Mouse (Mus musculus): ENCODE measurements around the gene Bicc1.

The Bicc1 gene

DNA sequence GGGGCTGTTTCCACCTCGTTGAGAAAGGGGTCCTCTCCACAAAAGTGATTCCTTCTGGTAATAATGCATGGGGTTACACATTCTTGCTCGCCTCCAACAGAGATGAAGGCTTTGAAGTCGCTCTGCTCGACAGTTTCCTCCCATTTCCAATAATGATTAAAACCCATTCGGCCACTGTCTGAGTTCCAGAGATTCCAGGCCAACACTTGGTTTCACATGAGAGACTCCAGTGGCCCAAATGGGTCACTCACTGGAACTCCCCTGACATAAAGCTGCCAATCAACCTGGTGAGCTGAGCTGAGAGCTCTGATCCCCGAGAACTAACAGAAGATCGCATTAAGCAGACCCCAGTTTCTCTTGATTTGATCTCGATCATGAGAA lies 31.6 kb downstream of the Bicc1 start:
- peaks cover 14% of the 10 kb centered on the region for H3K4me1 ChIP-seq (replicated peaks; ENCODE audit: low read depth, low read length)
- no peak overlapping the region for H3K4me3 ChIP-seq (replicated peaks; ENCODE audit: low read length)
- no peaks in the 10 kb centered on the region for H3K9me3 ChIP-seq (ENCODE audit: low read length)
- H3K27me3 ChIP-seq (ENCODE audit: insufficient read depth, low read length) = no peaks in the 10 kb centered on the region; the same call in 1 of the 2 replicates
- no peaks in the 10 kb centered on the region for H3K36me3 ChIP-seq (ENCODE audit: insufficient read depth, low read length)
- no peak for TF ChIP-seq POU5F1 (IDR thresholded peaks at IDR 0.05; ENCODE audit: borderline replicate concordance, low read length)
- TF ChIP-seq NANOG (IDR thresholded peaks at IDR 0.05; ENCODE audit: borderline replicate concordance, low read length) = no peak
- TF ChIP-seq CTCF (conservative IDR thresholded peaks at IDR 0.05; ENCODE audit: low read length) = no peak

DNA sequence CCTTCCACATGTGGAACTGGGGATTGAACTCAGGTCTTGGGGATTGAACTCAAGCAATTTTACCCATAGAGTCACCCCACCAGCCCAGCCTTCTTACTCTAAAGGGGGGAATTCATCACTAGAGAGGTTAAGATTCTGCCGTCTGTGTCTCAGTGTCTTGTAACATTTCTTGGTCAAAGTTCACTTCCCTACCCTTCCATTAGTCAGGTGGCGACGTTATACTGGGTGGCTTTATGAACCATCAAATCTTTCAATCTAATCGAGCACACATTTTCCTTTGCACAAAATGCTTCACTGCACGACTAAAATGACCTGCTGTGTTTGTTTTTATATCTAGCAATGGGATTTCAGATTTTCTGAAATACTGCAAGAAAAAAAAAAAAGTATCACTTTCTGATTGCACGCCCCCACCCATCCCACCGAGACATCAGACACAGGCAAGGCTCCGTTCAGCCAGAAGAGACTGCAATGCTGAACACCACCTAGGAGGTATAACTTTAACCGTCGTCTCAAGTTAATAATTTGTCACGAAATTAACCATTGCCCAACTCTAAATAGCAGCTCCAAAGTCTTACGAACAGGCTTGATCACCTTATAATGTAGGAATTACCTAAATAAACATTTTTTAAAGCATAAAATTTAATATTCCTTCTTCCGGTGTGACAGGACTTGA lies 32.1 kb downstream of the Bicc1 start:
- no peaks in the 10 kb centered on the region; the same call in 1 of the 2 replicates for H3K27me3 ChIP-seq (ENCODE audit: insufficient read depth, low read length)
- no peak for TF ChIP-seq CTCF (conservative IDR thresholded peaks at IDR 0.05; ENCODE audit: low read length)
- TF ChIP-seq POU5F1 (IDR thresholded peaks at IDR 0.05; ENCODE audit: borderline replicate concordance, low read length) = no peak
- TF ChIP-seq NANOG (IDR thresholded peaks at IDR 0.05; ENCODE audit: borderline replicate concordance, low read length) = no peak
- peaks cover 14% of the 10 kb centered on the region for H3K4me1 ChIP-seq (replicated peaks; ENCODE audit: low read depth, low read length)
- H3K36me3 ChIP-seq (ENCODE audit: insufficient read depth, low read length) = no peaks in the 10 kb centered on the region
- no peaks in the 10 kb centered on the region for H3K9me3 ChIP-seq (ENCODE audit: low read length)
- H3K4me3 ChIP-seq (replicated peaks; ENCODE audit: low read length) = no peak overlapping the region

DNA sequence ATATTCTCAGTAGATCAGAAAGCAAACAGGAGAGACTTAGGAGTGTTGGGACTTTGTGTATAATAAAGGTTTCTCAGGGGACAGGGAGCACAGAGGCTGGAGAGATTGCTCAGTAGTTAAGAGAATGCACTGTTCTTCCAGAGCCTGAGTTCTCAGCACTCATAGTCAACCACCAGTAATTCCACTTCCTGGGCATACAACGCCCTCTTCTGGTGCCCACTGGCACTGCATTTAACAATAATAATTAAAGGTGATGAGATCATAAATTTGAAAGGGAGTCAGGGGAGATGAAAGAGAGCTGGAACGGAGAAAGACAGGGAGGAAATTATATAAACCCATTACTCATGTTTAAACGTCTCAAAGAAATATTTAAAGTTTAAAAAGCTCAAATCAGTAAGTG lies 35.5 kb downstream of the Bicc1 start:
- TF ChIP-seq CTCF (conservative IDR thresholded peaks at IDR 0.05; ENCODE audit: low read length) = peak; percentile 62
- no peak for TF ChIP-seq POU5F1 (IDR thresholded peaks at IDR 0.05; ENCODE audit: borderline replicate concordance, low read length)
- H3K27me3 ChIP-seq (ENCODE audit: insufficient read depth, low read length) = no peaks in the 10 kb centered on the region; the same call in 1 of the 2 replicates
- no peaks in the 10 kb centered on the region for H3K36me3 ChIP-seq (ENCODE audit: insufficient read depth, low read length)
- 0 out of 2 replicates have a peak, but pooled peaks cover 3% of the 10 kb centered on the region for H3K4me1 ChIP-seq (replicated peaks; ENCODE audit: low read depth, low read length)
- no peaks in the 10 kb centered on the region for H3K9me3 ChIP-seq (ENCODE audit: low read length)
- H3K4me3 ChIP-seq (replicated peaks; ENCODE audit: low read length) = no peak overlapping the region

DNA sequence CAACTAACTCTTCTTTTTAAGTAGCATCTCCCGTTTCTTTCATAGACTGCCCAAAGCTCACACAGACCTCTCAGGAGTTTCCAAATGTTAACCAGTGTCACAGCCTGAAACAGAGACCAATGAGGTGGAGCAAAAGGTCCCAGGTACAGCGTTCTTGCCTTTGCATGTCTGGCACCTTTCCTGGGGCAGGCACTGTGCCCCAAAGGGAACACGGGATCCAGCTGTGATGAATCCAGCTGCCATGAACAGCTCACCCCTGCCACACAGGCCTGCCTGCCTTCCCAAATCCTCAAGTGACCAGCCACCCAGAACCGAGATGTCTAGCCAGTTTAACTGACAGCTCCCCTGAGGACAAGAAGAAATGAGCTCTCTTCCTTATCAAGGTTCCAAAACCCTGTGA lies 36.1 kb downstream of the Bicc1 start:
- no peak for TF ChIP-seq CTCF (conservative IDR thresholded peaks at IDR 0.05; ENCODE audit: low read length)
- TF ChIP-seq NANOG (IDR thresholded peaks at IDR 0.05; ENCODE audit: borderline replicate concordance, low read length) = no peak
- no peak for TF ChIP-seq POU5F1 (IDR thresholded peaks at IDR 0.05; ENCODE audit: borderline replicate concordance, low read length)

DNA sequence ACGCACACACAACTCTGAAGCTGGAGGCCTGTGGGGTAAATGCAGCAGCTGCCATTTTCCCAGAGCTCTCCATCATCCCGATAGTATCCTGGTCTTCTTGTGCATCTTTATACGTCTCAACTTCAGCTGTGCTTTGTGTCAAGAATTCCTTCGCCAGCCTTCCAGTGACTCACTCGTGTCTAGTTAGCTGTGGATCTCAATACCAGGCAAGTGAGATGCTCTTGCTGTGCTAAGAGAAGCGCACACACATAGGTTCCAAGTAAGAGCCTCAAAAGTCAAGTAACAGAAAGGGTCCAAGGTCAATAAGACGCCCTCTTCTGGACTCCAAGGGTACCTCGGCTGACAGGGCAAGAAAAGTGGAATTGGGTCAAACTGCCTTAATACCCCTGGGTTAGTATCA lies 37.0 kb downstream of the Bicc1 start:
- H3K9me3 ChIP-seq (ENCODE audit: low read length) = no peaks in the 10 kb centered on the region
- 0 out of 2 replicates have a peak, but pooled peaks cover 3% of the 10 kb centered on the region for H3K4me1 ChIP-seq (replicated peaks; ENCODE audit: low read depth, low read length)
- H3K27me3 ChIP-seq (ENCODE audit: insufficient read depth, low read length) = no peaks in the 10 kb centered on the region; the same call in 1 of the 2 replicates
- H3K36me3 ChIP-seq (ENCODE audit: insufficient read depth, low read length) = no peaks in the 10 kb centered on the region
- TF ChIP-seq CTCF (conservative IDR thresholded peaks at IDR 0.05; ENCODE audit: low read length) (0 out of 2 replicates have a peak, but pooled peaks have one; percentile 19), POU5F1 (IDR thresholded peaks at IDR 0.05; ENCODE audit: borderline replicate concordance, low read length) (no peak), NANOG (IDR thresholded peaks at IDR 0.05; ENCODE audit: borderline replicate concordance, low read length) (no peak)
- H3K4me3 ChIP-seq (replicated peaks; ENCODE audit: low read length) = no peak overlapping the region

More for the DNA sequence above, 36.1 kb downstream of the Bicc1 start:
- H3K4me1 ChIP-seq (replicated peaks; ENCODE audit: low read depth, low read length) = 0 out of 2 replicates have a peak, but pooled peaks cover 3% of the 10 kb centered on the region
- no peaks in the 10 kb centered on the region; the same call in 1 of the 2 replicates for H3K27me3 ChIP-seq (ENCODE audit: insufficient read depth, low read length)
- no peaks in the 10 kb centered on the region for H3K9me3 ChIP-seq (ENCODE audit: low read length)
- H3K36me3 ChIP-seq (ENCODE audit: insufficient read depth, low read length) = no peaks in the 10 kb centered on the region
- no peak overlapping the region for H3K4me3 ChIP-seq (replicated peaks; ENCODE audit: low read length)

DNA sequence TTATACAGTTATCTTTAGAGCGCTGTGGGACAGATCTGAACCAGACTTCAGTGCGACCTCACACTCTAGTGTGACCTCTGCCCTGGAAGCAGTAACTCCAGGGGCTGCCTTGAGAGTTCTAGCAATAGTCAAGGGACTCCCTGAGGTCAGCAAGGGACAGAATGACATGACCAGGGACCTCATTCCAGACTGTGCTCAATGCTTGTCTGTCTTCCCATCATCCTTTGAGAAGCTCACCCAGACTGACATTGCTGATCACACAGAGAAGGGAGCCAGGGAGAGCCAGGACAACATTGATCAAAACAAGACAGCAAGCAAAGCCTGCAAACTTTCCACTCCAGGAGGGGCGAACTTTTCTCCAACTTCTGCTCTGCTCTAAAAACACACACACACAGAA lies 38.7 kb downstream of the Bicc1 start:
- no peaks in the 10 kb centered on the region; the same call in 1 of the 2 replicates for H3K27me3 ChIP-seq (ENCODE audit: insufficient read depth, low read length)
- no peak overlapping the region for H3K4me3 ChIP-seq (replicated peaks; ENCODE audit: low read length)
- 0 out of 2 replicates have a peak, but pooled peaks cover 3% of the 10 kb centered on the region for H3K4me1 ChIP-seq (replicated peaks; ENCODE audit: low read depth, low read length)
- H3K9me3 ChIP-seq (ENCODE audit: low read length) = no peaks in the 10 kb centered on the region
- no peak for TF ChIP-seq CTCF (conservative IDR thresholded peaks at IDR 0.05; ENCODE audit: low read length)
- TF ChIP-seq POU5F1 (IDR thresholded peaks at IDR 0.05; ENCODE audit: borderline replicate concordance, low read length) = no peak
- no peak for TF ChIP-seq NANOG (IDR thresholded peaks at IDR 0.05; ENCODE audit: borderline replicate concordance, low read length)
- no peaks in the 10 kb centered on the region for H3K36me3 ChIP-seq (ENCODE audit: insufficient read depth, low read length)

DNA sequence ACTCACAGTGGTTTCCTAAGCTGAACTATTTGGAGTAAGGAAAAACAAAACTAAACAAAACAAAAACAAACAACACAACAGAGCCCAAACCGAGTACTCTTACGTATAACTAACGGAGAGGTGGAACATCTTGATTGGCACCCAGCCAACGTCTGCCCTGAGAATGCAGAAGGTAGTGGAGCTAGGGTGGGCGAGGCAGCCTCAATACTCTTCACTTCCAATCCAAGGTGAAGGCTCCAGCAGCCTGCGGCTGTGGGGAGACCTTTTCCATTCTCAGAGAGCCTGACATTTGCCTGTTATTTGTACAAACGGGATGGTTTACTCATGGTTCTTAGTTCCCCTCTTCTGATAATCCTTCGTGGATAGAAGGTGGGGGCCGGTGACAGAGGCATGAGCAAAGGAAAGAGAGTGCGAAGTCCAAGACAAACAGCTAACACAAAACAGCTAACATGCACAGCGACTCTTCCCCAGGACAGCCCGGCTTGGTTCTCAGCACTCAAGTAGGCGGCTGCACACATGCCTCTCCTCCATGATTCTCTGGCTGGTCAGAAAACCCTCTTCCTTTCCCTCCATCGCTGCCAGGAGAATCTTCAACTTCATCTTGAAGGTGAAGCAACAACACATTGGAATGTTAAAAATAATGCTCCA lies 39.3 kb downstream of the Bicc1 start:
- Histone ChIP-seq H3K36me3 (ENCODE audit: insufficient read depth, low read length) (no peaks in the 10 kb centered on the region), H3K27me3 (ENCODE audit: insufficient read depth, low read length) (no peaks in the 10 kb centered on the region), H3K4me1 (replicated peaks; ENCODE audit: low read depth, low read length) (0 out of 2 replicates have a peak, but pooled peaks cover 3% of the 10 kb centered on the region), H3K9me3 (ENCODE audit: low read length) (no peaks in the 10 kb centered on the region), H3K4me3 (replicated peaks; ENCODE audit: low read length) (no peak overlapping the region)
- TF ChIP-seq NANOG (IDR thresholded peaks at IDR 0.05; ENCODE audit: borderline replicate concordance, low read length) (no peak), CTCF (conservative IDR thresholded peaks at IDR 0.05; ENCODE audit: low read length) (no peak), POU5F1 (IDR thresholded peaks at IDR 0.05; ENCODE audit: borderline replicate concordance, low read length) (no peak)

DNA sequence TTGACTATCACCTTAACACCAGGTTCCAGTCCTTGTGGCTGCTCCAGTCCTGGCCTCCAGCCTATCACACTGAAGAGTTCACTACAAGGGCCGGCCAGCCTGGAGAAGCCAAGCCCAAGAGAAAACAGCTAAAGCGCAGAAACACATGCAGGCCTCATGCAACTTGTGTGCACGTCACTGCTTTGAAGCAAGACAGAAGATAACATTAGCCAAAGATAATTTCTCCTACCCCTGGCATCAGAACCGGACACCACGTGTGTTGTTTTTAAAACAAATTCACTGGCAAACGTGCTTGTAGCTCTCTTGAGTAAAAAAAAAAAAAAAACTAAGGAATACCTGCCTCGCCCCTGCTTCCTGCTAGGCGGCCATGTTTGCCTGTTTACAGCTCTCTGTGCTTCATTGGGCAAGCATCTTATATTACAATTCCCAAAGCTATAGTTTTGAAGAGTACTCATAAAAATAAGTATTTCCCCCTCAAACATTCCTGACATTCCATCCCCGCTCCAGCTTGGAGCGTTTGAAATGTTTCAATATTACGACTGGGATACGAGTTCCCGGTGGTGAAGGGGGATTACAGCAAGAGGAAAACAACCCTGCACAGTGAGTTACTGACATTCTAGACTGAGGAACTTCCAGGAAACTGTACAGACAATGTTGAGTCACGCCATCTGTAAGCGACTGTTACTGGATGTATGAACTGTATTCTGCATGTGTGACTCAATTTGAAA lies 40.2 kb downstream of the Bicc1 start:
- no peak for TF ChIP-seq NANOG (IDR thresholded peaks at IDR 0.05; ENCODE audit: borderline replicate concordance, low read length)
- no peak for TF ChIP-seq CTCF (conservative IDR thresholded peaks at IDR 0.05; ENCODE audit: low read length)
- TF ChIP-seq POU5F1 (IDR thresholded peaks at IDR 0.05; ENCODE audit: borderline replicate concordance, low read length) = no peak
- Histone ChIP-seq H3K4me1 (replicated peaks; ENCODE audit: low read depth, low read length) (0 out of 2 replicates have a peak, but pooled peaks cover 3% of the 10 kb centered on the region), H3K9me3 (ENCODE audit: low read length) (peaks cover 6% of the 10 kb centered on the region), H3K36me3 (ENCODE audit: insufficient read depth, low read length) (no peaks in the 10 kb centered on the region), H3K27me3 (ENCODE audit: insufficient read depth, low read length) (no peaks in the 10 kb centered on the region), H3K4me3 (replicated peaks; ENCODE audit: low read length) (no peak overlapping the region)

Data from E14TG2a.4 (cell line).